Mouse (Mus musculus) gastrocnemius, adult 2 months (tissue): ENCODE data around the gene Zkscan8. TPM values are rescaled to one million over a fixed set of nuclear protein-coding genes. Genes with fewer than 3 reads are reported as not detected.

Experiments
- DNase-seq: peaks from one replicate; pipeline ENCODE4 v3.0.0; 2022
- H3K27ac ChIP-seq: fragments of 200-600 bp; 2 replicates; pipeline ENCODE4 v1.8.1; 2022; ENCODE audit warnings: mild to moderate bottlenecking
- H3K4me3 ChIP-seq: fragments of 200-600 bp; 2 replicates; pipeline ENCODE4 v1.8.1; 2022; ENCODE audit warnings: mild to moderate bottlenecking, moderate library complexity
- CTCF ChIP-seq: fragments of 200-600 bp; IDR thresholded peaks from 2 replicates; pipeline ENCODE4 v1.8.1; 2022; ENCODE audit warnings: antibody characterized with exemption, mild to moderate bottlenecking, moderate library complexity
- intact Hi-C: fragments of 180-260 bp; cut with DNase I; formaldehyde crosslinking; loops from one replicate; pipeline ENCODE4 v1.15.1; 2025
- total RNA-seq, 2 experiments: library from RNA; stranded (reverse); gene quantifications; 2 replicates each; pipeline ENCODE4 v1.2.3; 2021

Gene Zkscan8
- total RNA-seq, 2 experiments from 2014 or later = 4.7 to 6.1 TPM

DNA sequence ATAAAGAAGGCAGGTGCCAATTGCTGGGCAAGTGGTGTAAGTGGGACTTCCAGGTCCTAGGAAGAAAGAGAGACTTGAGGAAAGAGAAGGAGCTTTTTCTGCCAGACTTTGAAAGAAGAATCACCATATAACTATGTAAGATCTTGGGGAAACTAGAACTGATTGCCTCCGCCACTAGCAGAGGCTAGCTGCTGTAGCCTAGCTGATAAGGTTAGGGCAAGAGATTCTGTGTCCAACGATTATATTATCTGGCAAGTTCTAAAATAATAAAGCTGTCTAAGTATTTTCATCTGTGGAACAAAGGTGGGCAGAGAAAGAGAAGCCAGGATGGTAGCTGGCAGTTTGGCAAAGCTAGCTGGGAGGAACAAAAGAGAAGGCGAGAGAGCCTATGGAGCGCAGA, 58.5 kb downstream of the Zkscan8 start:
- intact Hi-C loops = loop anchor here (10.0 kb wide), 1 partner anchor 62 kb away; the partner anchor contains the start of gene Zkscan8
- Histone ChIP-seq H3K4me3 (no peak overlapping the region), H3K27ac (no peak overlapping the region)
- DNase-seq = no peak
- no peak for TF ChIP-seq CTCF

DNA sequence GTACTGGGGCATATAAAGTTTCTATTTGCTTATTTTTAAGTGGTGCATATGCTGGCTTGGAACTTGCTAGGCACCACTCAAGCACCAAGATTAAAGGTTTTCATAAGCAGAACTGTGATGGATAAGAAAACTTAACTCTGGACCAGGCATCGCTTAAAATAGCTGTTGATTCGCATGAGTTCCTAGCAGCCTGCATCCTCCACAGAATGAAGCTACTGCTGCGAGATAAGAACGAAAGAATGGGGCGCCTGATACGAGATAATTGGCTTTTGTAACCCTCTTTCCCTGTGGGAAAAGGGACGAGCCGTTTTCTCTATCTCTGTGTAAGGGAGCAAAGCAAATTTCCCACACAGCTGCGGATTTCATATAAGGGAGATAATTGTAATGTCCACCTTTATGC, 61.8 kb downstream of the Zkscan8 start:
- DNase-seq = no peak
- H3K4me3 ChIP-seq = peak overlapping the region; percentile 86
- no peak for TF ChIP-seq CTCF
- no peak overlapping the region for H3K27ac ChIP-seq
- intact Hi-C loops = no loop called here

DNA sequence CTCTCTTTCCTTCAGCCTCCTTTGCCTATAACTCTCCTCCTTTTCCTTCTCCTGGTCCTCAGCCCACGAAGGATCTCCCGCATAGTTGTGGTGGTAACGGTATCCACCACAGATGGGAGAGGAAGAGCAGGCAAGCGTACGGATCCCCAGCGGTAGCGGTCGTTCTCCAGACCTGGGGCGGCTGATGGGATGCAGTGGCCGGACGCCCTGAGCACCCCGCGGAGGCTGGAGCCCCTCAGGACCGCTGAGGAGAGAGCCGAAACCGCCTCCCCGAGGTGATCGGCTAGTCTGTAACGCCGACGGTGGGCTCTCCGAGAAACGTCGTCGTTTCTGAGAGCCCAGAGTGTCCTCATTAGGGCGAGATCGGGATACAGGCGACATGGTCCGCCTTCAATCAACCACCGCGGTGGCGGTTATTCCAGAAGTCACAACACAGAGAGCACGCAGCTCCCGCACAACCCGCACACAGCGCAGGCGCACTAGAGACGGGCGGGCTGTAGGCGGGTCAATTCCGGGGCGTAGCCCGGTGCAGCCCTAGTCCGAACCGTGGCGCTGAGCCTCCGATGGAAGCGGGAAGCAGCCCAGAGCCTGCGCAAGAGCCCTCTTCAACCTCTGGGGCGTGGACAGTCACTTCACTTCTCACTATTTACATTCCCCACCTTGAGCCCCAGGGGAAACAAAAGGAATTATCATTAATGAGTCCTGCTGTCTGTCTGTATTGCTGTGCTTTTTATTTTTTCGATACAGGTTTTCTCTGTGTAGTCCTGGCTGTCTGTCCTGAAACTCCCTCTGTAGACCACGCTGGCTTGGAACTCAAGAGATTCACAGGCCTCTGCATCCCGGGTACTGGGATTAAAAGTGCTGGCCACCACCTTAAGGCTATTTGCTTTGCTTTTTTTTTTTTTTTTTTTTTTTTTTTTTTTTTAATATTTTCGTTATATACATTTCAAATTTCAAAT, 62.6 kb downstream of the Zkscan8 start, which contains the start of gene Nkapl:
TSS of gene Nkapl (minus strand) at position 449 of the 959 bp plus-strand sequence.
- peak within 1 kb of the TSS; percentile 86 for H3K4me3 ChIP-seq
- no peak for TF ChIP-seq CTCF
- peak; percentile 90 for DNase-seq
- intact Hi-C loops = no loop called here
- H3K27ac ChIP-seq = peak within 1 kb of the TSS; percentile 86

- intact Hi-C loops = no loop called here
- no peak overlapping the region for H3K27ac ChIP-seq
- H3K4me3 ChIP-seq = no peak overlapping the region
- no peak for TF ChIP-seq CTCF
- no peak for DNase-seq
Measured at GRCm38 (mm10) chr13:21467336-21467735, 63.6 kb downstream of the Zkscan8 start.

Other genes with a start within 250 kb of the Zkscan8 start
- not detected for gene Gpx5, start 238.4 kb downstream of the Zkscan8 start, total RNA-seq
- gene Gpx6, start 219.0 kb downstream of the Zkscan8 start, total RNA-seq = not detected
- not detected for gene Olfr1367, start 184.2 kb downstream of the Zkscan8 start, total RNA-seq
- gene Zscan12, start 168.3 kb downstream of the Zkscan8 start, total RNA-seq = 1 to 10 TPM; 6.9 to 8.7 TPM
- gene Zkscan3, start 128.4 kb downstream of the Zkscan8 start, total RNA-seq = 10 to 100 TPM; 16.2 to 20.6 TPM
- under 1 TPM; 0.18 to 0.59 TPM for gene Pgbd1, start 90.1 kb downstream of the Zkscan8 start, total RNA-seq
- 10 to 100 TPM; 13.6 to 14.5 TPM for gene Zscan26, start 77.4 kb downstream of the Zkscan8 start, total RNA-seq
- gene Nkapl, start 62.6 kb downstream of the Zkscan8 start, total RNA-seq = under 1 TPM; 0.14 to 0.15 TPM
- gene Zkscan4, start 52.2 kb downstream of the Zkscan8 start, total RNA-seq = under 1 TPM; 0.38 to 0.50 TPM
- gene Gm10065, start 51.7 kb downstream of the Zkscan8 start, total RNA-seq = not detected
- 10 to 100 TPM; 21.8 to 23.3 TPM for gene AK157302, start 35.9 kb downstream of the Zkscan8 start, total RNA-seq
- 100 to 1,000 TPM; 119 to 160 TPM for gene Gm11273, start 29.7 kb downstream of the Zkscan8 start, total RNA-seq
- not detected for gene Olfr1366, start 11.7 kb upstream of the Zkscan8 start, total RNA-seq
- not detected for gene Olfr1535, start 28.8 kb upstream of the Zkscan8 start, total RNA-seq
- gene Olfr1364, start 50.6 kb upstream of the Zkscan8 start, total RNA-seq = not detected
- not detected for gene Olfr1362, start 82.9 kb upstream of the Zkscan8 start, total RNA-seq
- gene Olfr11, start 111.4 kb upstream of the Zkscan8 start, total RNA-seq = not detected
- gene Olfr1361, start 132.3 kb upstream of the Zkscan8 start, total RNA-seq = not detected
- gene Olfr1360, start 146.3 kb upstream of the Zkscan8 start, total RNA-seq = not detected
- not detected for gene Olfr1359, start 167.0 kb upstream of the Zkscan8 start, total RNA-seq
- 1 to 10 TPM; 3.9 to 6.5 TPM for gene Hist1h2bl, start 185.0 kb upstream of the Zkscan8 start, total RNA-seq
- 1 to 10 TPM in 1 of 2 experiments, not detected in 1; 2.2 TPM for gene Hist1h2ai, start 185.3 kb upstream of the Zkscan8 start, total RNA-seq
- gene Hist1h3h, start 186.5 kb upstream of the Zkscan8 start, total RNA-seq = 1 to 10 TPM; 1.2 to 2.1 TPM
- 1 to 10 TPM in 1 of 2 experiments, not detected in 1; 1.2 TPM for gene Hist1h2bm, start 190.9 kb upstream of the Zkscan8 start, total RNA-seq
- 1 to 10 TPM in 1 of 2 experiments, under 1 TPM in 1; 0.42 to 1.1 TPM for gene Hist1h4j, start 203.9 kb upstream of the Zkscan8 start, total RNA-seq
- 10 to 100 TPM; 12.0 to 12.2 TPM for gene Hist1h4k, start 219.4 kb upstream of the Zkscan8 start, total RNA-seq
- gene Hist1h2ak, start 222.7 kb upstream of the Zkscan8 start, total RNA-seq = under 1 TPM in 1 of 2 experiments, not detected in 1; 0.98 TPM
- 1 to 10 TPM in 1 of 2 experiments, not detected in 1; 1.4 TPM for gene Hist1h2bn, start 223.0 kb upstream of the Zkscan8 start, total RNA-seq
- gene Hist1h1b, start 249.5 kb upstream of the Zkscan8 start, total RNA-seq = under 1 TPM; 0.45 to 0.69 TPM